Mouse (Mus musculus) left cerebral cortex, postnatal 4 days (tissue): ENCODE results near the gene Tango6. TPM values are rescaled to one million over a fixed set of nuclear protein-coding genes. Genes with fewer than 3 reads are reported as not detected.

Experiments
- total RNA-seq, 2 experiments: library from RNA; stranded (reverse); gene quantifications; 2 replicates each; pipeline ENCODE4 v1.2.3; 2021

Tango6 gene
- total RNA-seq, 2 experiments from 2014 or later = 7.1 to 8.0 TPM

Other genes starting within 250 kb of the Tango6 start
- not detected for gene 6030452D12Rik, start 182.5 kb upstream of the Tango6 start, total RNA-seq
- under 1 TPM; 0.28 to 0.46 TPM for gene Cdh3, start 172.2 kb upstream of the Tango6 start, total RNA-seq
- 100 to 1,000 TPM; 117 to 133 TPM for gene Gm10073, start 109.6 kb upstream of the Tango6 start, total RNA-seq
- 1 to 10 TPM; 4.1 to 4.2 TPM for gene Cdh1, start 79.7 kb upstream of the Tango6 start, total RNA-seq
- gene Has3, start 187.2 kb downstream of the Tango6 start, total RNA-seq = 10 to 100 TPM; 16.7 to 17.7 TPM
- gene Utp4, start 210.6 kb downstream of the Tango6 start, total RNA-seq = 10 to 100 TPM; 30.0 to 30.2 TPM